Mouse (Mus musculus) retina, adult 2 months (tissue): ENCODE measurements around the gene Dag1.
"Not testable (repeated sequence)": the region's sequence is repeated elsewhere in the genome, so short reads cannot be mapped to it uniquely, and the experiment has no call there.

Experiments
- DNase-seq: peaks from one replicate; pipeline ENCODE4 v3.0.0-alpha.2; 2012; ENCODE audit warnings: low read depth, low spot score

Gene Dag1

DNA sequence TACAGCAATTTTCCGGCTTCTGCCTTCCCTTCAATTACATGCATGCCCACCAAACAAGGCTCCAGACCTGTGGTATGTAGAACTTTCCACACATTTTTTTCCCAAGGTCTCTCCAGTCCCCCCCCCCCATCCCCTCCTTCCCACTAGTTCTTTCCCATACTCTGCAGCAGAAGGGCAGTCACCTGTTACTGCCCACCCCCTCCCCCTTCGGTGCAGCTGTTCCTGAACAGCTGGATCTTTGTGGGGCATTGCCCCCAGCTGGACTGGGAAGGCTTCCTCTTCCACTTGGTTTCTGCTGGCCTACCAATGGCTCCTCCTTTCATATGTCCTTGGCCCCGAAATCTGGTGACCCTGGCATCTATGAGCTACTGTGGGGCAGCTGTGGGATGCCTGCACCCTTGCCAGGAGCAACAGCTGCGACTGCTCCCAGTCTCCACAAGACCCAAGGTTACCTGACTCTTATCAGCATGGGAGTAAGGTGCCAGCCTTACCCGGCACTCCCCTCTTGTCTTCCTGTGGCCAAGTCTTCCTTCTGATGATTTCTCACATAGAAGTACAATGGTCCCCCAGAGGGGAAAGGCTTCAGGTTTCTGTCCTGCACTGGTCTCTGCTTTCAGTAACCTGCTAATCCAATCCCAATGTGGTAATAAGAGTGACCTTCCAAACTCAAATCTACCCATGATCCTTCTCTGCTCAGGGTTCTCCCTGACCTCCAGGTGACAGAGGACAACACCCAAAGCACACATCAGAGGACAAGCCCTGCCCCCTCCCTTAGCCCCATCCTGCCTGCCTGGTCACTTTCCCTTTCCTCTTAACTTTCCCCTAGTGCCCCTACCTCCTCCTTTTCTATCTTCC is 10.9 kb upstream of the Dag1 start:
- DNase-seq = no peak

DNA sequence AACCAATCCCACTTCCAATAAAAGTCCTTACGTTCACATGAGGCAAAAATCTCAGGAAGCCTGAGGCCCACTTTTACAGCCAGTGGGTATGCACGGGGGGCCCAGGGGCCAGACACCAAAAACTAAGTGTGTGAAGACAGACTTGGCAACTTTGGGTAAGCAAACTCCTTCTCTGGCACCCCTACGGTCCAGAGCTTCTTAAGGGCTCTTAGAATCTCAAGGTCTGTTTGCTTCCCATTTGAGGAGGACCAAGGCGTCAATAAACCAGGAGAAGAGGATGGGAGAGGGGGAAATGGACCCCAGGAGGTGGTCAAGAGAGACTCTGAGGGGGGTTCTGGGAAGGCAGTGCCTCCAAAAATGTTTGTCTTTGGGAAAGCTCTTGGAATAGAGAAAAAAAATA is 9.7 kb upstream of the Dag1 start:
- DNase-seq = no peak

DNA sequence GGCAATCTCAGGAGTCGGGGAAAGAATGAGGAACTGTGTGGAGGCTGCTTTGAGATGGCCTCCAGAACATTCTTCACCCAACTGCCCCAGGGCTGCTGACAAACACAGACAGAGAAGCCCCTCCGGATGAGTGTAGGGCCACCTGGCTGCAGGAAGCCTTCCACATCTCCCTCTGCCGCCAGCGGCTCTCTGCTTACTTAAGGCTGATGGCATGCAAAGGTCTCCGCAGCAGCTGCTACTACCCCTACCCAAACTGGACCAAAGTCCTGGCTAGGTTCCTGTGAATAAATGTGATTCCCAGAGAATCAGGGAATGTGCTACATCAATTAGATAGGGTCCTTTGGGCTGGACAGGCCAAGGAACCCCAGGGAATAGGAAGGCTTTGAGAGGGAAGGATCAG is 8.9 kb upstream of the Dag1 start:
- DNase-seq = no peak

DNA sequence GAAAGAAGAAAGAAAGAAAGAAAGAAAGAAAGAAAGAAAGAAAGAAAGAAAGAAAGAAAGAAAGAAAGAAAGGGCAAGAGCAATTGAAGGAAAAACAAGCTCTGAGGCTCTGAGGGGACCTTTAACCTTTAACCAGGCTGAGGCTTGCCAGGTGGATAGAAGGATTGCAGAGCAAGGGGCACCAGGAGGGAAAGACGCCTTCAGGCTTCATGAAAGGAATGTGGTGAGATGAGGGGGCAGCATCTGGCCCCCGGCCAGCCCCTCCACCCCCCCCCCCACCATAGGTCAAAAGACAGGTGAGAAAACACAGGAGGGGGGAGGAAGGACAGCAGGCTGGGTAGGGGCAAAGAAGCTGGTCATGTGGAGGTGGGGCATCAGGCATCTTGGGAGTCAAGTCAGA is 8.2 kb upstream of the Dag1 start:
- DNase-seq = no peak

GRCm38 (mm10) chr9:108268701-108269100 is 4.9 kb upstream of the Dag1 start:
- DNase-seq = not testable (repeated sequence)

DNA sequence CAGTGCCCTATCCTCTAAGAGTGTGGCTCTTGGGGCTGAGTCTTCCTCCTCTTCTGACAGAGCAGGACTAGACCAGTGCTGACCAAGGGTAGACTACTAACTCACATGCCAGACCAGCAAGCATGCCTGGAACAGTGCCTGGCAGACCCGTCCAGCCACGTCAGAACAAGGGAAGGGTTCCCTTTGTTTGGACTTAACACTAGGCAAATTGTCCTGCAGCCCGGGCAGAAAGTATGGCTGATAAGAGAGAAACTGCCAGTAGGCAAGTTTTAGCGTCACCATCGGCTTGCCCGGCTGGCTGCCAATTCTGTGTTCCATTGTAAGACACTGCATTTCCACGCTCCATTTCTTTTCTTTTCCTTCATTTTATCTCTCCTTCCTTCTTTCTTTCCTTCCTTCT is 3.9 kb upstream of the Dag1 start:
- DNase-seq = no peak

- DNase-seq = no peak
Observed at GRCm38 (mm10) chr9:108266261-108266935, 2.6 kb upstream of the Dag1 start.

GRCm38 (mm10) chr9:108264191-108264921 is 598 bp upstream of the Dag1 start:
- no peak for DNase-seq

DNA sequence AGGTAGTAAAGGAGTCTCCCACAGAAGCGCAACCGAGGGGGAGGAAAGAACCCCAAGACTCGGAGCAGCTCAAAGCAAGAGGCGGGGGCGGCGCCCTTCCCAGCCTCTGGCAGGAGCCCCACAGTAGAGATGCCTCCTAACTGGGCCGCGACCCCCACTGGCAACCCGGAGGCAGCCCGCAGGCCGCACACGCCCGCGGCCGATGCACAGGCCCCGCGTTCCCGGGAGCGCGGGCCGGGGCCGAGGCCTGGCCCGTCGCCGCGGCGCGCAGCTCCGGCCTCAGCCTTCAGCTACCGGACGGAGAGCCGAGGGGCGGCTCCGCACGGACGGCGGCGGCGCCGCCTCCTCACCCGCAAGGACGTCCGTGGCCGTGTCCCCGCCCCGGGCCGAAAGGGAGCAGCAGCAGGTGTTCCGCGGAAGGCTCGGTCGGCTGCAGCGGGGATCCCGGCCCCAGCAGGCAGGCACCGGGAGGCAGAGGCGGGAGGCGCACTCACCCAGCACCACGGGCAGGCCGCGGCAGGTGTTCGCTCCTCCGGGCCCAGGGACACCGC is 552 bp downstream of the Dag1 start:
- DNase-seq = no peak

DNA sequence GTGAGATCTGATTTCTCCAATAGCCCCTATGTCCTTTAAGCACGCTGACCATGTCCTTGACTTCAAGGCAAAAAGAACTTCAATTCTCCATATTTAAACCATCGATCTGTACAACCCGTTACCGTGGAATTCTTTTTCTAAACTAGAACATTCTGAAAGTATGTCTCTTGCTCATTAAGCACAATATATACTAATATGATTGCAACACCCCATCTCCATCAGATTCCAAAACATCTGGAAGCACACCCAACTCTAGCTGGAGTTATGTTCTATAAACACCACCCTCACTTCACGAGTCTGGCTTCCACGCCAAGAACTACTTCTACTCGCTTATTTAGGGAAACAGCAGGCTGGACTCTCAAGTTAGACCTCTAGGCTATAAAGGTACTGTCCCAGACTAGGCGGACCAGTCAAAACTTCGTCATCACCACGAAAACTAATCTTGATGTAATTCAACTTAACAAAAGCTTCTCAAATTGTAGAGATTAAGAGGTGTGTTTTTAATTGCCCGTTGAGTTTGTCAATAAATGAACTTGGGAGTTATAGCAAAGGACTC is 1.2 kb downstream of the Dag1 start:
- DNase-seq = no peak

- DNase-seq = no peak
Observed at GRCm38 (mm10) chr9:108261865-108262264, 1.9 kb downstream of the Dag1 start.

DNA sequence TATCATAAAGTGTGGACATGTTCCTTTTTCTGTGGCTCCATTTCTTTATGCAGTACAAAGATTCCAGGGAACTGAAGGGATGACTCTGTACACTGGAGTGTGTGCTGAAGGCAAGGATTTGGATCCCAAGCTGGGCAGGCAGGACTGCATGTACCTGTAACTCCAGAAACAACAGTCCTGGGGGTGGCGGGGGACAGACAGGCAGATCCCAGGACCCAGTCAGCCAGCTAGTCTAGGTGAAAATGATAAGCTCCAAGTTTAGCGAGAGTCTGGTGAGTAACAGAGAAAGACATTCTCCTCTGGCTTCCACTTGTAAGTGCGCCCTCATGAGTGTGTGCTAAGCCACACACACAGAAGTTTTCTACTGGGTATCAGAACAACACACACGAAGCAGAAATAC is 3.2 kb downstream of the Dag1 start:
- no peak for DNase-seq

GRCm38 (mm10) chr9:108252766-108253165 is 11.0 kb downstream of the Dag1 start:
- no peak for DNase-seq

DNA sequence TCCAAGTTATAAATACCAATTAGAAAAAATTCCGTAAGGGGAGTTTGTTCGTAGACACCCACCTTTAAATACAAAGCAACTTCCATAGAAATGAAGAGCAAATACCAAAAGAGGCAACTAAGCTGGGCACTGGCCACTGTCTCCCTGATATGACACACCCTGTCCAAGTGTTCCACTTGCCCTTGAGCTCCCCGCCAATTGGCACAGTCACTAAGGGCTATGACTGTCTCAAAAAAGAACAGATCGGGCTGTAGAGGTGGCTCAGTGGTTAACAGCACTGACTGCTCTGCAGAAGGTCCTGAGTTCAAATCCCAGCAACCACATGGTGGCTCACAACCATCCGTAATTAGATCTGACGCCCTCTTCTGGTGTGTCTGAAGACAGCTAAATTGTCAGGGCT is 11.9 kb downstream of the Dag1 start:
- no peak for DNase-seq

DNA sequence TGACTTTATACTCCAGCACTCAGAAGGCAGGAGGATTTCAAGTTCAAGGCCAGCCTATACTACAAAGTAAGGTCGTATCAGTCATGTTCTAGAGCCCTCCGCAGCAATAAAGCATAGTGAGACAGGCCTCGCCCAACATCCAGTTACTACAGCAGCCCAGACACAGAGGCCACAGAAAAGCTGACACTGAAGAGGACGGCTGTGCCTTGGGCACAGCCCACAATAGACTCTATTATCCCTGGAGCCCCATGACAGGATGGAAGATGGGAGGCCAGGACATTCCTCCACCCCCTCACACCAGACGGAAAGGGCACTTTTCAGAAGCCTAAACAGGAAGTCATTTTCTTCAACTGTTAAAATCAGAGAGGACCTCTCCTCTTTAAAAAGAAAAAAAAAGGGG is 14.8 kb downstream of the Dag1 start:
- DNase-seq = no peak

DNA sequence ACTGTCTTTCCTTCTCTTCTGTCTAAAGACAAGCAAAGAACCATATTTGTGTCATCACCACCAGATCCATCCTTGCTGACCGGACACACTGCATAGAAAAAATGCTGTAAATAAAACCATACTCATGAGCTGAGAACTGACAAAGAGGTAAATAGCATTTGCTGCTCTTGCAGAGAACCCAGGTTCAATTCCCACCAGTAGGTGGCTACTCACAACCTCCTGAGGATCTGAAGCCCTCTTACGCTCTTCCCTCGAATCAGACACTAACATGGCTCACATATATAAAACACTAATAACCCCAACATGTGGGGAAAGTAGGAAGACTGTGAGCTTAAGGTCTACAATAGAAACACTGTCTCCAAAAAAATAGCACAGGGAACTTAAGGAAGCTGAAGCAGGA is 18.8 kb downstream of the Dag1 start:
- no peak for DNase-seq

- no peak for DNase-seq
Observed at GRCm38 (mm10) chr9:108244540-108244939, 19.2 kb downstream of the Dag1 start.

GRCm38 (mm10) chr9:108239951-108240350 is 23.8 kb downstream of the Dag1 start:
- DNase-seq = no peak

- DNase-seq = no peak
Observed at GRCm38 (mm10) chr9:108238831-108239230, 24.9 kb downstream of the Dag1 start.

DNA sequence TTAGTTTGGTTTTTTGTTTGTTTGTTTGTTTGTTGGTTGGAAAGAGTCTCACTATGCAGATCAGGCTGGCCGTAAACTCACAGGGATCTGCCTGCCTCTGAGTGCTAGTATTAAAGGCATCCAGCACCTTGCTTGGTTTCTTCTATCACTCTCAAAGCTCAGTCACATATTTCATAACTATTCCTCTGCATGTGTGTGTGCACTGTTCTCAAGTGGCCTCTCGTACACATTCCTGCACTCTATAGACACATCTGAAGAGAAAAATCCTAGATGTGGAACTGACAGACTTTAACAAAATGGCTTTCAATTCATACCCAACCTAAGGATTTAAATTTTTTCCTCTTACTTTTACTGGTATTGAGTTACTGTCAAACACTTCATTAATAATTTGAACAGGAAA is 25.4 kb downstream of the Dag1 start:
- no peak for DNase-seq

DNA sequence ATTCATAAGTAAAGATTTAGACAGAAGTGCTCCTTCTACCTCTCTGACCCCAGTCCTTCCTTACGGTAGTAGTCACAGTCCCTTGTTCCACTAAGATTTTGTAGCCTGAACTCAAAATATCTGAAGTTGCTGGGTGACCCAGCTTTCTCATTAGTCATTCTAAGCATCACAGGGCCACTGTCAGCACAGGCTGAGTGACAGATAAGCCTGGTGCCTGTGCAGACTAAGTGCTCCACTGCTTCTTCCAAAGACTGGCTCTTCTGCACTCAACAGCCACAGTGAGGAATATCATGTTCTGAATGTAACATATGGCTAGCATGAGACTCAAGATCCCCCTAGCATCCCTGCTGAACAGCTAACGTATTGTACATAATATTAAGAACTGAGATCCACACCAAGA is 29.1 kb downstream of the Dag1 start:
- DNase-seq = no peak

DNA sequence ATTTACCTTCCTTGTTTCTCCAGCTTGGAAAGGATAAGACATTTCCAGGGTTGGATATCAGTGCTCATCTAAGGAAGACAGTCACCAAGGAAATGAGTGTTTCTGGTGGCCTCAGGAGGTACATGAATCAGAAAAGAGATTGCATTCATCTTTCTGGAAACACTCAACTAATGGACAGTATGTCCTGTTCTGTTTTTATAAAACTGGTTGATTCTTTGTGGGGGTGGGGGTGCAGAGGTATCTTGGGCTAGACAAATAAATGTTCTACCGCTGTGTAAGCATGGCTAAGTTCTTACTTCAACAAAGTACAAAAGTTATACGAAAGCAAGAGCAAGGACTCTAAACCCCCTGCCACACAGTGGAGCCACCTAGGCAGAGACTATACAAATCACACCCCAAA is 30.9 kb downstream of the Dag1 start:
- DNase-seq = no peak
